Mouse (Mus musculus) ES-Bruce4 (cell line): Measurements from ENCODE around the gene Vars. TPM values are rescaled to one million over a fixed set of nuclear protein-coding genes. Genes with fewer than 3 reads are reported as not detected.

Experiments
- H3K27ac ChIP-seq: 2 replicates; pipeline ENCODE4 v1.5.1; 2012; ENCODE audit warnings: low read length, inconsistent platforms; ENCODE audit not compliant: insufficient read depth
- H3K27me3 ChIP-seq: 2 replicates; pipeline ENCODE4 v1.6.1; 2012; ENCODE audit warnings: mild to moderate bottlenecking, low read length, inconsistent platforms; ENCODE audit not compliant: control insufficient read depth, poor library complexity, insufficient read depth, severe bottlenecking
- H3K36me3 ChIP-seq: 2 replicates; pipeline ENCODE4 v1.6.1; 2012; ENCODE audit warnings: inconsistent platforms, mild to moderate bottlenecking, low read length, moderate library complexity; ENCODE audit not compliant: control insufficient read depth, poor library complexity, insufficient read depth, severe bottlenecking
- H3K4me1 ChIP-seq: one replicate; pipeline ENCODE4 v1.8.1; 2011; ENCODE audit warnings: low read length; ENCODE audit not compliant: control insufficient read depth, insufficient read depth
- H3K4me3 ChIP-seq: 2 replicates; pipeline ENCODE4 v1.5.1; 2011; ENCODE audit warnings: low read depth, mild to moderate bottlenecking, low read length
- H3K9ac ChIP-seq: 2 replicates; pipeline ENCODE4 v1.6.1; 2012; ENCODE audit warnings: low read depth, mild to moderate bottlenecking, inconsistent platforms; ENCODE audit not compliant: poor library complexity, severe bottlenecking
- H3K9me3 ChIP-seq: replicated peaks from 2 replicates; pipeline ENCODE4 v1.6.1; 2012; ENCODE audit warnings: mild to moderate bottlenecking, low read length, inconsistent platforms; ENCODE audit not compliant: control insufficient read depth, poor library complexity, insufficient read depth, severe bottlenecking
- CTCF ChIP-seq: IDR thresholded peaks from one replicate; pipeline ENCODE4 v1.8.1; 2011; ENCODE audit warnings: low read depth, low read length
- EP300 ChIP-seq: IDR thresholded peaks from 2 replicates; pipeline ENCODE4 v1.6.1; 2011; ENCODE audit warnings: low read depth, low read length; ENCODE audit not compliant: insufficient read depth
- POLR2A ChIP-seq: IDR thresholded peaks from one replicate; pipeline ENCODE4 v1.8.1; 2011; ENCODE audit warnings: low read length; ENCODE audit not compliant: insufficient read depth
- polyA plus RNA-seq: library from polyadenylated mRNA; stranded (reverse); fragments of >200 nt; gene quantifications from 2 replicates; pipeline ENCODE4 v1.2.4, GENCODE M21; 2011; ENCODE audit warnings: low read depth; ENCODE audit not compliant: missing spikeins, insufficient read depth, insufficient read length

The Vars gene
- polyA plus RNA-seq, 1 experiment, result 108 TPM

- H3K9me3 ChIP-seq, result no peaks in the 10 kb centered on the region
- H3K4me1 ChIP-seq, result peaks cover 5% of the 10 kb centered on the region
- no peaks in the 10 kb centered on the region for H3K36me3 ChIP-seq
- no peak overlapping the region for H3K27ac ChIP-seq
- no peaks in the 10 kb centered on the region for H3K27me3 ChIP-seq
- H3K4me3 ChIP-seq, result no peak overlapping the region
- H3K9ac ChIP-seq, result no peak overlapping the region
- TF ChIP-seq CTCF (no peak), POLR2A (no peak), EP300 (no peak)
Measured at GRCm38 (mm10) chr17:35021842-35022477, 21.2 kb downstream of the Vars start.

GRCm38 (mm10) chr17:35022541-35023060 lies 21.8 kb downstream of the Vars start:
- Histone ChIP-seq H3K27me3 (no peaks in the 10 kb centered on the region), H3K27ac (no peak overlapping the region), H3K4me3 (no peak overlapping the region), H3K9me3 (no peaks in the 10 kb centered on the region), H3K36me3 (no peaks in the 10 kb centered on the region), H3K4me1 (peaks cover 5% of the 10 kb centered on the region), H3K9ac (no peak overlapping the region)
- TF ChIP-seq POLR2A (no peak), CTCF (no peak), EP300 (no peak)

- no peak for TF ChIP-seq EP300
- no peaks in the 10 kb centered on the region for H3K36me3 ChIP-seq
- H3K27ac ChIP-seq, result no peak overlapping the region
- H3K9ac ChIP-seq, result no peak overlapping the region
- no peaks in the 10 kb centered on the region for H3K9me3 ChIP-seq
- no peaks in the 10 kb centered on the region for H3K27me3 ChIP-seq
- peaks cover 5% of the 10 kb centered on the region for H3K4me1 ChIP-seq
- no peak overlapping the region for H3K4me3 ChIP-seq
Measured at GRCm38 (mm10) chr17:35023221-35023620, 22.4 kb downstream of the Vars start.

GRCm38 (mm10) chr17:35023756-35024155 lies 23.0 kb downstream of the Vars start:
- Histone ChIP-seq H3K4me3 (no peak overlapping the region), H3K9me3 (no peaks in the 10 kb centered on the region), H3K27me3 (no peaks in the 10 kb centered on the region), H3K4me1 (peaks cover 5% of the 10 kb centered on the region), H3K9ac (no peak overlapping the region), H3K36me3 (no peaks in the 10 kb centered on the region), H3K27ac (no peak overlapping the region)
- no peak for TF ChIP-seq POLR2A
- TF ChIP-seq CTCF, result no peak
- TF ChIP-seq EP300, result no peak

- Histone ChIP-seq H3K4me1 (peaks cover 5% of the 10 kb centered on the region), H3K9me3 (no peaks in the 10 kb centered on the region), H3K27ac (no peak overlapping the region), H3K36me3 (no peaks in the 10 kb centered on the region), H3K4me3 (no peak overlapping the region), H3K27me3 (no peaks in the 10 kb centered on the region), H3K9ac (no peak overlapping the region)
- TF ChIP-seq EP300 (no peak), CTCF (no peak), POLR2A (no peak)
Measured at GRCm38 (mm10) chr17:35024261-35024660, 23.5 kb downstream of the Vars start.

- H3K4me1 ChIP-seq, result peaks cover 5% of the 10 kb centered on the region
- H3K27ac ChIP-seq, result no peak overlapping the region
- H3K27me3 ChIP-seq, result no peaks in the 10 kb centered on the region
- no peak overlapping the region for H3K9ac ChIP-seq
- H3K4me3 ChIP-seq, result no peak overlapping the region
- H3K9me3 ChIP-seq, result no peaks in the 10 kb centered on the region
- TF ChIP-seq EP300, result no peak
- no peak for TF ChIP-seq CTCF
- no peak for TF ChIP-seq POLR2A
- H3K36me3 ChIP-seq, result no peaks in the 10 kb centered on the region
Measured at GRCm38 (mm10) chr17:35024691-35025488, 24.1 kb downstream of the Vars start.
